ENCODE assay signal across 10 mouse cellular contexts in genomic region chr3:55114313-55115065, GRCm38 (mm10). TPM values are rescaled to one million over a fixed set of nuclear protein-coding genes. Genes with fewer than 3 reads are reported as not detected.
DNase-seq lines count a peak whose midpoint lies in the region; ATAC-seq and TF ChIP-seq lines count a peak whose summit lies in the region.
"Had no signal": no experiment of that assay in that cellular context is flagged by ENCODE, and none has a peak within 500 bp of the region (broad histone marks: within the 10 kb centered on the region; RNA-seq: fewer than 3 reads in every experiment).

No protein-coding gene starts in this region.

- H3K9ac ChIP-seq in intestine, postnatal 0 days (ENCODE audit: low read depth, low read length), result no peak overlapping the region
- H3K9ac ChIP-seq in intestine, embryonic 15.5 days, result no peak overlapping the region
- no peak overlapping the region for H3K9ac ChIP-seq in limb, embryonic 13.5 days
- H3K9ac ChIP-seq: neural tube, embryonic 12.5 days had no signal

- 41% methylated on average over 7 of the region's 7 CpGs for WGBS in intestine, postnatal 0 days
- WGBS in intestine, embryonic 15.5 days, result 59% methylated on average over 7 of the region's 7 CpGs
- WGBS in limb, embryonic 13.5 days, result 61% methylated on average over 7 of the region's 7 CpGs

- peaks cover 6% of the 10 kb centered on the region for H3K4me1 ChIP-seq in intestine, postnatal 0 days (replicated peaks; ENCODE audit: control insufficient read depth, insufficient read depth, low read length)
- peaks cover 7% of the 10 kb centered on the region for H3K4me1 ChIP-seq in intestine, embryonic 15.5 days (replicated peaks)
- peaks cover 23% of the 10 kb centered on the region for H3K4me1 ChIP-seq in limb, embryonic 13.5 days

- POLR2A ChIA-PET in Patski (lab: Charles Lee), result interaction anchor here (0.6 to 0.7 kb wide), 2 partner anchors 31 to 240 kb away, joined by 6 read pairs; no protein-coding TSS in a partner anchor

- peak; percentile 91 for DNase-seq in Patski (ENCODE audit: low read depth, low spot score)
- peak; percentile 51 for DNase-seq in gastrocnemius, postnatal 14 days
- no peak for DNase-seq in ovary, adult 18-20 months (ENCODE audit: low spot score)
- no peak for DNase-seq in retina, embryonic 14.5 days (ENCODE audit: low spot score)

- ATAC-seq in intestine, postnatal 0 days, result no peak
- ATAC-seq in intestine, embryonic 15.5 days, result no peak
- ATAC-seq in Patski, result peak; percentile 79
- ATAC-seq in limb, embryonic 13.5 days (ENCODE audit: low FRiP score, low read depth), result no peak
- no peak for ATAC-seq in inflammation-experienced regulatory T-cells, adult 6 months
- ATAC-seq: forebrain, embryonic 14.5 days had no signal

- peak overlapping the region; percentile 35 for H3K4me2 ChIP-seq in intestine, postnatal 0 days (replicated peaks; ENCODE audit: low read depth)
- no peak overlapping the region for H3K4me2 ChIP-seq in intestine, embryonic 15.5 days (replicated peaks)
- peak overlapping the region; percentile 71 for H3K4me2 ChIP-seq in limb, embryonic 13.5 days (replicated peaks)
- H3K4me2 ChIP-seq: neural tube, embryonic 12.5 days had no signal

- H3K36me3 ChIP-seq in intestine, postnatal 0 days (ENCODE audit: control insufficient read depth, insufficient read depth), result peaks cover 14% of the 10 kb centered on the region
- H3K36me3 ChIP-seq in intestine, embryonic 15.5 days, result peaks cover 18% of the 10 kb centered on the region
- H3K36me3 ChIP-seq in limb, embryonic 13.5 days, result peaks cover 32% of the 10 kb centered on the region

- H3K27me3 ChIP-seq in intestine, postnatal 0 days (replicated peaks; ENCODE audit: control insufficient read depth, insufficient read depth, low read length), result no peaks in the 10 kb centered on the region
- H3K27me3 ChIP-seq in intestine, embryonic 15.5 days (replicated peaks), result no peaks in the 10 kb centered on the region
- no peaks in the 10 kb centered on the region for H3K27me3 ChIP-seq in Patski
- no peaks in the 10 kb centered on the region for H3K27me3 ChIP-seq in limb, embryonic 13.5 days
- H3K27me3 ChIP-seq: neural tube, embryonic 12.5 days had no signal

- no peak overlapping the region for H3K27ac ChIP-seq in intestine, postnatal 0 days (ENCODE audit: low read depth, low read length)
- H3K27ac ChIP-seq in intestine, embryonic 15.5 days, result no peak overlapping the region
- H3K27ac ChIP-seq in limb, embryonic 13.5 days, result no peak overlapping the region
- H3K27ac ChIP-seq: neural tube, embryonic 12.5 days had no signal

- CTCF ChIA-PET in Patski (lab: Charles Lee), result interaction anchor here (0.7 to 7.6 kb wide), 8 partner anchors 11 to 240 kb away, joined by 3 to 72 read pairs (median 4); no protein-coding TSS in a partner anchor

- in situ Hi-C loops in Patski (cut with MboI; ENCODE audit: low pct_unique_long_range_greater_than_20kb), result loop anchor here (5.0 kb wide), 1 partner anchor 37 kb away; no protein-coding TSS in a partner anchor

- intact Hi-C loops in gastrocnemius, postnatal 14 days (cut with DNase I; ENCODE audit: low total_unique reads), result no loop called here

- no peak for TF ChIP-seq CTCF in intestine, postnatal 0 days (IDR thresholded peaks at IDR 0.05; ENCODE audit: low read depth)
- no peak for TF ChIP-seq CTCF in Patski (IDR thresholded peaks at IDR 0.05)

- H3K9me3 ChIP-seq in intestine, postnatal 0 days (ENCODE audit: control insufficient read depth), result no peaks in the 10 kb centered on the region
- no peaks in the 10 kb centered on the region for H3K9me3 ChIP-seq in intestine, embryonic 15.5 days
- no peaks in the 10 kb centered on the region for H3K9me3 ChIP-seq in limb, embryonic 13.5 days
- H3K9me3 ChIP-seq: neural tube, embryonic 12.5 days had no signal

- H3K4me3 ChIP-seq in intestine, postnatal 0 days (ENCODE audit: low read depth, low read length), result no peak overlapping the region
- H3K4me3 ChIP-seq in intestine, embryonic 15.5 days (replicated peaks), result no peak overlapping the region
- no peak overlapping the region for H3K4me3 ChIP-seq in limb, embryonic 13.5 days
- H3K4me3 ChIP-seq: neural tube, embryonic 12.5 days had no signal

RNA-seq across cellular contexts. Expression of gene Spg20, which starts 2.6 kb away (rescaled TPM):
- polyA plus RNA-seq in intestine, postnatal 0 days (2015; fragmentation: Nextera tagmentation; extraction: Ambion mirVana), result 27.9 and 30.0 TPM in 2 replicates
- 32.8 and 37.4 TPM in 2 replicates for polyA plus RNA-seq in intestine, embryonic 15.5 days (2015; fragmentation: Nextera tagmentation; extraction: Ambion mirVana)
- polyA plus RNA-seq in Patski (2021), result 69.2 TPM
- total RNA-seq in gastrocnemius, postnatal 14 days (2021), result 10 to 100 TPM; 28.4 to 30.5 TPM
- 87.7 and 92.6 TPM in 2 replicates for polyA plus RNA-seq in limb, embryonic 13.5 days (2015; fragmentation: Nextera tagmentation; extraction: Ambion mirVana)
- 10 to 100 TPM; 19.9 to 22.3 (median 20.6) TPM for polyA plus RNA-seq in inflammation-experienced regulatory T-cells, adult 6 months (2017; shearing (Covaris generic))

RNA-seq across cellular contexts. Expression of gene Ccdc169, which starts 22.6 kb away (rescaled TPM):
- polyA plus RNA-seq in intestine, postnatal 0 days (2015; fragmentation: Nextera tagmentation; extraction: Ambion mirVana), result 0.09 TPM in 2 replicates
- polyA plus RNA-seq in intestine, embryonic 15.5 days (2015; fragmentation: Nextera tagmentation; extraction: Ambion mirVana), result 0.05 TPM in 1 of 2 replicates, not detected in the other
- polyA plus RNA-seq in Patski (2021), result 0.10 TPM
- not detected for total RNA-seq in gastrocnemius, postnatal 14 days (2021)
- polyA plus RNA-seq in limb, embryonic 13.5 days (2015; fragmentation: Nextera tagmentation; extraction: Ambion mirVana), result 0.10 TPM in 1 of 2 replicates, not detected in the other
- not detected for polyA plus RNA-seq in inflammation-experienced regulatory T-cells, adult 6 months (2017; shearing (Covaris generic))
- polyA plus RNA-seq: forebrain, embryonic 14.5 days; neural tube, embryonic 12.5 days had no signal

RNA-seq across cellular contexts. Expression of gene Ccna1, which starts 59.2 kb away (rescaled TPM):
- polyA plus RNA-seq in intestine, postnatal 0 days (2015; fragmentation: Nextera tagmentation; extraction: Ambion mirVana), result 0.86 and 1.3 TPM in 2 replicates
- polyA plus RNA-seq in intestine, embryonic 15.5 days (2015; fragmentation: Nextera tagmentation; extraction: Ambion mirVana), result 1.3 and 1.6 TPM in 2 replicates
- 0.31 TPM for polyA plus RNA-seq in Patski (2021)
- total RNA-seq in gastrocnemius, postnatal 14 days (2021), result not detected
- 1.6 and 2.3 TPM in 2 replicates for polyA plus RNA-seq in limb, embryonic 13.5 days (2015; fragmentation: Nextera tagmentation; extraction: Ambion mirVana)
- polyA plus RNA-seq in inflammation-experienced regulatory T-cells, adult 6 months (2017; shearing (Covaris generic)), result not detected

Comparison
In these comparisons a context has a peak if more than half of its experiments do, and no peak if none do; other contexts are left out.
1. DNase-seq: peak in Patski (single experiment) and gastrocnemius, postnatal 14 days (single experiment); none in ovary, adult 18-20 months (single experiment) and retina, embryonic 14.5 days (single experiment).